Mouse (Mus musculus): ENCODE results near the gene Capns2. TPM values are rescaled to one million over a fixed set of nuclear protein-coding genes. Genes with fewer than 3 reads are reported as not detected.

The Capns2 gene
- polyA plus RNA-seq (2015; fragmentation: Nextera tagmentation; extraction: Ambion mirVana), result 0.46 and 0.60 TPM in 2 replicates

- Histone ChIP-seq H3K36me3 (no peaks in the 10 kb centered on the region), H3K9ac (replicated peaks) (no peak within 1 kb of the TSS), H3K4me2 (no peak within 1 kb of the TSS), H3K9me3 (replicated peaks) (no peaks in the 10 kb centered on the region), H3K4me3 (replicated peaks) (no peak within 1 kb of the TSS), H3K4me1 (peaks cover 10% of the 10 kb centered on the region; the same call in 1 of the 2 replicates), H3K27me3 (replicated peaks) (no peaks in the 10 kb centered on the region), H3K27ac (replicated peaks) (no peak within 1 kb of the TSS)
- 95% methylated on average over 5 of the region's 5 CpGs for WGBS
- ATAC-seq (ENCODE audit: low FRiP score), result no peak
These were observed at the start of gene Capns2 for GRCm38 (mm10) chr8:92901107-92901506. Gene Capns2, plus strand, starts transcription at chr8:92901407.

- Histone ChIP-seq H3K9ac (replicated peaks) (no peak overlapping the region), H3K4me3 (replicated peaks) (no peak overlapping the region), H3K9me3 (replicated peaks) (no peaks in the 10 kb centered on the region), H3K4me1 (peaks cover 47% of the 10 kb centered on the region), H3K27me3 (replicated peaks) (peaks cover 13% of the 10 kb centered on the region; the same call in 1 of the 2 replicates), H3K27ac (replicated peaks) (no peak overlapping the region), H3K36me3 (no peaks in the 10 kb centered on the region), H3K4me2 (no peak overlapping the region)
- no peak for ATAC-seq (ENCODE audit: low FRiP score)
- 48% methylated on average over 18 of the region's 18 CpGs for WGBS
These were observed 47.8 kb upstream of the Capns2 start for GRCm38 (mm10) chr8:92853188-92853983.

GRCm38 (mm10) chr8:92854673-92855072 is 46.5 kb upstream of the Capns2 start:
- peak overlapping the region; percentile 82; the same call in 1 of the 2 replicates for H3K9ac ChIP-seq (replicated peaks)

GRCm38 (mm10) chr8:92855171-92855894 is 45.9 kb upstream of the Capns2 start, which contains the start of gene Lpcat2:
Gene Lpcat2, plus strand, starts transcription at chr8:92855339.
- H3K9me3 ChIP-seq (replicated peaks), result no peaks in the 10 kb centered on the region
- peak; percentile 76 for ATAC-seq (ENCODE audit: low FRiP score)
- H3K27ac ChIP-seq (replicated peaks), result peak within 1 kb of the TSS; percentile 66
- H3K36me3 ChIP-seq, result no peaks in the 10 kb centered on the region
- H3K4me1 ChIP-seq, result peaks cover 38% of the 10 kb centered on the region
- H3K4me3 ChIP-seq (replicated peaks), result peak within 1 kb of the TSS; percentile 65
- H3K9ac ChIP-seq (replicated peaks), result peak within 1 kb of the TSS; percentile 82
- H3K27me3 ChIP-seq (replicated peaks), result peaks cover 13% of the 10 kb centered on the region; the same call in 1 of the 2 replicates
- peak within 1 kb of the TSS; percentile 80 for H3K4me2 ChIP-seq
- 2% methylated on average over 49 of the region's 50 CpGs for WGBS

More at GRCm38 (mm10) chr8:92854673-92855072, 46.5 kb upstream of the Capns2 start:
- Histone ChIP-seq H3K36me3 (no peaks in the 10 kb centered on the region), H3K27ac (replicated peaks) (no peak overlapping the region), H3K27me3 (replicated peaks) (peaks cover 13% of the 10 kb centered on the region; the same call in 1 of the 2 replicates), H3K4me3 (replicated peaks) (peak overlapping the region; percentile 65), H3K4me1 (peaks cover 44% of the 10 kb centered on the region), H3K4me2 (peak overlapping the region; percentile 80), H3K9me3 (replicated peaks) (no peaks in the 10 kb centered on the region)
- 89% methylated on average over 3 of the region's 3 CpGs for WGBS
- no peak for ATAC-seq (ENCODE audit: low FRiP score)

GRCm38 (mm10) chr8:92856273-92856986 is 44.8 kb upstream of the Capns2 start:
- no peak for ATAC-seq (ENCODE audit: low FRiP score)
- no peaks in the 10 kb centered on the region for H3K9me3 ChIP-seq (replicated peaks)
- peak overlapping the region; percentile 80 for H3K4me2 ChIP-seq
- H3K4me1 ChIP-seq, result peaks cover 36% of the 10 kb centered on the region
- H3K27ac ChIP-seq (replicated peaks), result no peak overlapping the region
- H3K36me3 ChIP-seq, result no peaks in the 10 kb centered on the region
- H3K9ac ChIP-seq (replicated peaks), result no peak overlapping the region
- H3K4me3 ChIP-seq (replicated peaks), result peak overlapping the region; percentile 65
- WGBS, result 86% methylated on average over 7 of the region's 7 CpGs
- peaks cover 13% of the 10 kb centered on the region; the same call in 1 of the 2 replicates for H3K27me3 ChIP-seq (replicated peaks)

- peaks cover 8% of the 10 kb centered on the region; the same call in 1 of the 2 replicates for H3K27me3 ChIP-seq (replicated peaks)
- H3K4me2 ChIP-seq, result no peak overlapping the region
- H3K36me3 ChIP-seq, result no peaks in the 10 kb centered on the region
- H3K4me3 ChIP-seq (replicated peaks), result no peak overlapping the region
- no peak overlapping the region for H3K27ac ChIP-seq (replicated peaks)
- H3K9ac ChIP-seq (replicated peaks), result no peak overlapping the region
- peaks cover 21% of the 10 kb centered on the region for H3K4me1 ChIP-seq
- WGBS, result 76% methylated on average over 14 of the region's 14 CpGs
- H3K9me3 ChIP-seq (replicated peaks), result no peaks in the 10 kb centered on the region
- ATAC-seq (ENCODE audit: low FRiP score), result no peak
These were observed 42.6 kb upstream of the Capns2 start for GRCm38 (mm10) chr8:92858475-92859182.

- Histone ChIP-seq H3K9ac (replicated peaks) (no peak overlapping the region), H3K27me3 (replicated peaks) (no peaks in the 10 kb centered on the region), H3K4me2 (no peak overlapping the region), H3K4me3 (replicated peaks) (no peak overlapping the region), H3K4me1 (no peaks in the 10 kb centered on the region), H3K36me3 (no peaks in the 10 kb centered on the region), H3K9me3 (replicated peaks) (no peaks in the 10 kb centered on the region), H3K27ac (replicated peaks) (no peak overlapping the region)
- 92% methylated on average over 1 of the region's 1 CpGs for WGBS
- no peak for ATAC-seq (ENCODE audit: low FRiP score)
These were observed 39.2 kb upstream of the Capns2 start for GRCm38 (mm10) chr8:92861977-92862376.

GRCm38 (mm10) chr8:92870281-92870680 is 30.9 kb upstream of the Capns2 start:
- ATAC-seq (ENCODE audit: low FRiP score), result peak; percentile 55
- H3K4me2 ChIP-seq, result peak overlapping the region; percentile 7; the same call in 1 of the 2 replicates
- H3K9ac ChIP-seq (replicated peaks), result no peak overlapping the region
- 4% methylated on average over 7 of the region's 7 CpGs for WGBS
- no peaks in the 10 kb centered on the region for H3K9me3 ChIP-seq (replicated peaks)
- H3K4me1 ChIP-seq, result peaks cover 31% of the 10 kb centered on the region
- no peaks in the 10 kb centered on the region for H3K36me3 ChIP-seq
- H3K27me3 ChIP-seq (replicated peaks), result no peaks in the 10 kb centered on the region
- peak overlapping the region; percentile 28; the same call in 1 of the 2 replicates for H3K27ac ChIP-seq (replicated peaks)
- H3K4me3 ChIP-seq (replicated peaks), result no peak overlapping the region

- no peak overlapping the region for H3K4me3 ChIP-seq (replicated peaks)
These were observed 29.0 kb upstream of the Capns2 start for GRCm38 (mm10) chr8:92872063-92872759.

GRCm38 (mm10) chr8:92875795-92876194 is 25.4 kb upstream of the Capns2 start:
- 61% methylated on average over 10 of the region's 10 CpGs for WGBS
- no peaks in the 10 kb centered on the region for H3K9me3 ChIP-seq (replicated peaks)
- ATAC-seq (ENCODE audit: low FRiP score), result no peak

More at GRCm38 (mm10) chr8:92872063-92872759, 29.0 kb upstream of the Capns2 start:
- no peak for ATAC-seq (ENCODE audit: low FRiP score)
- no peak overlapping the region for H3K9ac ChIP-seq (replicated peaks)
- H3K9me3 ChIP-seq (replicated peaks), result no peaks in the 10 kb centered on the region
- no peak overlapping the region for H3K4me2 ChIP-seq
- no peaks in the 10 kb centered on the region for H3K36me3 ChIP-seq
- H3K27ac ChIP-seq (replicated peaks), result 0 out of 2 replicates have a peak overlapping the region, but pooled peaks have one; percentile 14
- H3K4me1 ChIP-seq, result peaks cover 31% of the 10 kb centered on the region
- H3K27me3 ChIP-seq (replicated peaks), result no peaks in the 10 kb centered on the region
- 35% methylated on average over 10 of the region's 10 CpGs for WGBS

More at GRCm38 (mm10) chr8:92875795-92876194, 25.4 kb upstream of the Capns2 start:
- Histone ChIP-seq H3K27me3 (replicated peaks) (no peaks in the 10 kb centered on the region), H3K4me2 (no peak overlapping the region), H3K4me3 (replicated peaks) (no peak overlapping the region), H3K4me1 (peaks cover 14% of the 10 kb centered on the region), H3K36me3 (peaks cover 8% of the 10 kb centered on the region), H3K9ac (replicated peaks) (no peak overlapping the region), H3K27ac (replicated peaks) (no peak overlapping the region)

Data from neural tube, embryonic 15.5 days (tissue).